Mouse (Mus musculus) bone marrow macrophage, adult 2 months (primary cell): ENCODE results near the gene Coq8b. TPM values are rescaled to one million over a fixed set of nuclear protein-coding genes. Genes with fewer than 3 reads are reported as not detected.
"Not testable (repeated sequence)": the region's sequence is repeated elsewhere in the genome, so short reads cannot be mapped to it uniquely, and the experiment has no call there.

Experiments used
- H3K27ac ChIP-seq: 2 replicates; pipeline ENCODE4 v1.5.1; 2012; ENCODE audit warnings: low read depth, low read length; ENCODE audit not compliant: insufficient read depth
- H3K4me1 ChIP-seq: 2 replicates; pipeline ENCODE4 v1.6.1; 2012; ENCODE audit warnings: low read length; ENCODE audit not compliant: control insufficient read depth, insufficient read depth
- H3K4me3 ChIP-seq: 2 replicates; pipeline ENCODE4 v1.5.1; 2012; ENCODE audit warnings: mild to moderate bottlenecking, low read length, moderate library complexity; ENCODE audit not compliant: insufficient read depth
- CTCF ChIP-seq: IDR thresholded peaks from 2 replicates; pipeline ENCODE4 v1.5.1; 2012; ENCODE audit warnings: low read depth, mild to moderate bottlenecking, low read length, moderate library complexity
- POLR2A ChIP-seq: IDR thresholded peaks from 2 replicates; pipeline ENCODE4 v1.6.1; 2012; ENCODE audit warnings: mild to moderate bottlenecking, low read depth, low read length, borderline replicate concordance
- polyA plus RNA-seq: library from polyadenylated mRNA; stranded (reverse); fragments of >200 nt; gene quantifications from 2 replicates; pipeline ENCODE4 v1.2.4, GENCODE M21; 2012; ENCODE audit not compliant: missing spikeins, insufficient read depth, insufficient read length

Gene Coq8b
- polyA plus RNA-seq, 1 experiment = 22.6 TPM

GRCm38 (mm10) chr7:27228281-27228821 lies 4.5 kb upstream of the Coq8b start, which contains the start of gene Itpkc:
Gene Itpkc (minus strand): TSS chr7:27228661.
- Histone ChIP-seq H3K4me3 (peak within 1 kb of the TSS; percentile 94), H3K4me1 (peaks cover 42% of the 10 kb centered on the region), H3K27ac (peak within 1 kb of the TSS; percentile 62)
- no peak for TF ChIP-seq POLR2A
- TF ChIP-seq CTCF = no peak

GRCm38 (mm10) chr7:27228865-27229264 lies 4.0 kb upstream of the Coq8b start:
- H3K4me1 ChIP-seq = peaks cover 47% of the 10 kb centered on the region
- peak overlapping the region; percentile 94 for H3K4me3 ChIP-seq
- H3K27ac ChIP-seq = peak overlapping the region; percentile 62
- no peak for TF ChIP-seq CTCF
- no peak for TF ChIP-seq POLR2A

GRCm38 (mm10) chr7:27230781-27231180 lies 2.0 kb upstream of the Coq8b start:
- TF ChIP-seq CTCF (no peak), POLR2A (no peak)
- Histone ChIP-seq H3K4me1 (peaks cover 40% of the 10 kb centered on the region), H3K4me3 (no peak overlapping the region), H3K27ac (no peak overlapping the region)

GRCm38 (mm10) chr7:27231693-27232331 lies 1.0 kb upstream of the Coq8b start:
- Histone ChIP-seq H3K4me3 (no peak overlapping the region), H3K27ac (no peak overlapping the region), H3K4me1 (peaks cover 31% of the 10 kb centered on the region)
- TF ChIP-seq POLR2A (no peak), CTCF (no peak)

GRCm38 (mm10) chr7:27233300-27233699 lies 477 bp downstream of the Coq8b start:
- Histone ChIP-seq H3K27ac (no peak overlapping the region), H3K4me1 (peaks cover 23% of the 10 kb centered on the region), H3K4me3 (peak overlapping the region; percentile 96)
- no peak for TF ChIP-seq POLR2A
- TF ChIP-seq CTCF = no peak

GRCm38 (mm10) chr7:27235726-27236125 lies 2.9 kb downstream of the Coq8b start:
- Histone ChIP-seq H3K4me3 (no peak overlapping the region), H3K27ac (no peak overlapping the region)

GRCm38 (mm10) chr7:27237527-27237926 lies 4.7 kb downstream of the Coq8b start:
- H3K4me3 ChIP-seq = no peak overlapping the region
- no peak for TF ChIP-seq POLR2A
- no peak for TF ChIP-seq CTCF
- H3K27ac ChIP-seq = no peak overlapping the region
- peaks cover 14% of the 10 kb centered on the region for H3K4me1 ChIP-seq

More at GRCm38 (mm10) chr7:27235726-27236125, 2.9 kb downstream of the Coq8b start:
- H3K4me1 ChIP-seq = peaks cover 25% of the 10 kb centered on the region
- TF ChIP-seq CTCF (no peak), POLR2A (no peak)

- Histone ChIP-seq H3K4me3 (no peak overlapping the region), H3K4me1 (peaks cover 10% of the 10 kb centered on the region), H3K27ac (peak overlapping the region; percentile 36)
- TF ChIP-seq POLR2A (no peak), CTCF (no peak)
These were observed 5.7 kb downstream of the Coq8b start for GRCm38 (mm10) chr7:27238568-27238967.

GRCm38 (mm10) chr7:27243211-27243610 lies 10.4 kb downstream of the Coq8b start:
- Histone ChIP-seq H3K4me1 (peaks cover 5% of the 10 kb centered on the region), H3K27ac (no peak overlapping the region), H3K4me3 (no peak overlapping the region)
- TF ChIP-seq POLR2A (no peak), CTCF (no peak)

GRCm38 (mm10) chr7:27244088-27244487 lies 11.3 kb downstream of the Coq8b start:
- H3K4me1 ChIP-seq, H3K27ac ChIP-seq, H3K4me3 ChIP-seq: not testable (repeated sequence)
